Mouse (Mus musculus): ENCODE data around the gene Foxn1. TPM values are rescaled to one million over a fixed set of nuclear protein-coding genes. Genes with fewer than 3 reads are reported as not detected.
A peak's percentile ranks its signal among the peaks of the same experiment; 100 is the strongest.

Gene Foxn1
- polyA plus RNA-seq, 1 experiment from 2014 or later = 0.48 TPM

DNA sequence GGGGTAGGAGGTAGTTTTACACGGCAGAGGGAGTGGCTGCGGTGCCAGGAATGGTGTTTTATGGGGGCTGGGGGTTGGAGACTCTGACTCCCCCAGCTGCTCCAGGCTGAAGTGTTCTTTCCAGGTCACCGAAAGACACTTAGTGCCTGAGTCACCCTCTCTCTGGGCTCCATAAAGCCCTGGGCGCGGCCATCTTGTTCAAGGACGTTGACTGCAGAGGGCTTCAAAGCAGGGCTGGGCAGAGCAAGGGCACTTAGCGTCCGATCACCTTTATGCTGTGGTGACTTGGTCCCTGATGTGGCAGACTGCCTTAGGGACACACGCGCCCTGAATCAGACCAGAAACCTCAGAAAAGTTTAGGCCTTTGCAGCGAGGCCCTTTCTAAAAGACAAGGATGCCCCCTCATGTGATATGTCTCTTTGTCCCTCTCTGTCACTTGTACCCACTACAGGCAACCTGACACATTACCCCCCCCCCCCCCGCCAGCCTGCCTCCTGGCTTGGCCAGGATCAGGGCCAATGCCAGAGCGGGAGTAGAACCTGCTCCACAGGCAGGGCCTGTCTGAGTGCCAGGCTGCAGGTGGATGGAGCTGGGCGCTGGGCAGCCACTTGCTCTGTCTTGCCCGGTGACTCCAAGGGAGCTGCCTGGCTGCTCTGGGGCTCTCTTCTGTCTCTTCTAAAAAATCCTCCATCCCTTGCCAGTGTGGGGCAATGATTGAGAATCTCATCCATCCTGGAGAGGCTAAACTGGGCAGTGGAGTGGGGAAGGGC, 18.7 kb downstream of the Foxn1 start:
- Histone ChIP-seq H3K4me2 (replicated peaks) (no peak overlapping the region), H3K4me1 (peaks cover 19% of the 10 kb centered on the region), H3K9ac (no peak overlapping the region), H3K27me3 (no peaks in the 10 kb centered on the region), H3K27ac (no peak overlapping the region), H3K4me3 (no peak overlapping the region), H3K9me3 (no peaks in the 10 kb centered on the region), H3K36me3 (no peaks in the 10 kb centered on the region)
- 83% methylated on average over 15 of the region's 15 CpGs for WGBS
- ATAC-seq (ENCODE audit: low FRiP score, low read depth) = no peak

DNA sequence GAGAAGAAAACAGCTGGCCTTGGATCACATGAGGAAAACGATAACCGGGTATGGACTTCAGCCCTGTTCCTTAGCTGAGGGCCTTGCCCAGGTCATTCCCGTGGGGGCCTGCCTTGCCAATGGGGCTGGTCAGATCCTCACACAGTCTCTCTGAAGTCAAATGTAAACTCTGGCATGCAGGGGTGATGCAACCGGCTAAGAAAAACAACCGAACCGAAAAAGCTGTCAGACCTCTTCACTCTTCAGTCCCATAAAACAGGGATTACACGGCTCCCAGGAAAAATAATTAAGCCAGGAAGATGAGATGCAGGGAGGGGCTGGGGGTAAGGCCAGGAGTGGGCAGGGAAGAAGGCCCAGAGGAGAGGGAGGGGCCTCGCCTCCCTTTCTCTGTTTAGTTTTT, 22.3 kb downstream of the Foxn1 start:
- no peak for ATAC-seq (ENCODE audit: low FRiP score, low read depth)
- Histone ChIP-seq H3K27ac (no peak overlapping the region), H3K27me3 (no peaks in the 10 kb centered on the region), H3K36me3 (no peaks in the 10 kb centered on the region), H3K9me3 (no peaks in the 10 kb centered on the region), H3K4me2 (replicated peaks) (no peak overlapping the region), H3K4me3 (no peak overlapping the region), H3K4me1 (peaks cover 22% of the 10 kb centered on the region), H3K9ac (no peak overlapping the region)
- 23% methylated on average over 8 of the region's 8 CpGs for WGBS

- Histone ChIP-seq H3K9me3 (no peaks in the 10 kb centered on the region), H3K4me1 (peaks cover 22% of the 10 kb centered on the region), H3K4me3 (no peak overlapping the region), H3K9ac (no peak overlapping the region), H3K27ac (no peak overlapping the region), H3K4me2 (replicated peaks) (no peak overlapping the region), H3K36me3 (no peaks in the 10 kb centered on the region), H3K27me3 (no peaks in the 10 kb centered on the region)
- WGBS = 47% methylated on average over 13 of the region's 13 CpGs
- ATAC-seq (ENCODE audit: low FRiP score, low read depth) = no peak
These were observed 22.9 kb downstream of the Foxn1 start for GRCm38 (mm10) chr11:78363309-78364007.

- Histone ChIP-seq H3K4me1 (peaks cover 22% of the 10 kb centered on the region), H3K27me3 (no peaks in the 10 kb centered on the region), H3K36me3 (no peaks in the 10 kb centered on the region), H3K9me3 (no peaks in the 10 kb centered on the region), H3K4me2 (replicated peaks) (peak overlapping the region; percentile 59), H3K27ac (no peak overlapping the region), H3K4me3 (no peak overlapping the region), H3K9ac (no peak overlapping the region; the same call in 1 of the 2 replicates)
- 70% methylated on average over 2 of the region's 2 CpGs for WGBS
- no peak for ATAC-seq (ENCODE audit: low FRiP score, low read depth)
These were observed 25.6 kb downstream of the Foxn1 start for GRCm38 (mm10) chr11:78360789-78361131.

DNA sequence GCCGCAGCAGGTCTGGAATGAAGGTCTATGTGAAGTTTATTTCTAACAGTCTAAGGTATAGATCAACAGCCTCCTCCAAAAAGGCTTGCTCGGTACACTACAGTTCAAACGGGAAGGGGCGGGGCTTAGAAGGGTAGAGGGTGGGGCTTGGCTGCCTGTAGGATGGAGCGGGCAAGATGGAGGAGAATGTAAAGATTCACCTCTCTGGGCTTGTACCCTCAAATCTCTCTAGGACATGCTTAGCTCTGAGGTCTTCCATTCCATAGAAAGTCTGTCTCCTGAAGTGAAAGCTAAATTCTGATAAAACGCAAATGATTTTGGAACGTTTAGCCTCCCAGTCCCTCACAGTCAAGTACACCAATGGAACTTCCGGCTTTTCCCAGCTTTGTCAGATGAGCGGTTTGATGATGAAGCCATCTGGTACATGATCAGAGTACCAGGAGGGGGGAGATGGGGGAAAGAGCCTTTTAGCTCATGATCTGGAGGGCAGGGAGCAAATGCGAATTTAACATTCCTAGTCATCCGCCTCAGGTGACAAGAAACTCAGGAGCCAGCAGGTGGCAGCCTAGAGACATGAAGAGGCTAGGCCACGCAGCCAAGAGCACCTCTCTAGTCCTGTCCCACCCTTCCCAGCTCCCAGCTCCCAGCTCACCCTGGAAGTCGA, 26.1 kb downstream of the Foxn1 start:
- Histone ChIP-seq H3K4me2 (replicated peaks) (peak overlapping the region; percentile 59), H3K4me1 (peaks cover 22% of the 10 kb centered on the region), H3K36me3 (no peaks in the 10 kb centered on the region), H3K9me3 (no peaks in the 10 kb centered on the region), H3K9ac (no peak overlapping the region; the same call in 1 of the 2 replicates), H3K4me3 (peak overlapping the region; percentile 39), H3K27me3 (no peaks in the 10 kb centered on the region), H3K27ac (no peak overlapping the region)
- peak; percentile 80; the same call in 1 of the 2 replicates for ATAC-seq (ENCODE audit: low FRiP score, low read depth)
- 12% methylated on average over 13 of the region's 13 CpGs for WGBS

DNA sequence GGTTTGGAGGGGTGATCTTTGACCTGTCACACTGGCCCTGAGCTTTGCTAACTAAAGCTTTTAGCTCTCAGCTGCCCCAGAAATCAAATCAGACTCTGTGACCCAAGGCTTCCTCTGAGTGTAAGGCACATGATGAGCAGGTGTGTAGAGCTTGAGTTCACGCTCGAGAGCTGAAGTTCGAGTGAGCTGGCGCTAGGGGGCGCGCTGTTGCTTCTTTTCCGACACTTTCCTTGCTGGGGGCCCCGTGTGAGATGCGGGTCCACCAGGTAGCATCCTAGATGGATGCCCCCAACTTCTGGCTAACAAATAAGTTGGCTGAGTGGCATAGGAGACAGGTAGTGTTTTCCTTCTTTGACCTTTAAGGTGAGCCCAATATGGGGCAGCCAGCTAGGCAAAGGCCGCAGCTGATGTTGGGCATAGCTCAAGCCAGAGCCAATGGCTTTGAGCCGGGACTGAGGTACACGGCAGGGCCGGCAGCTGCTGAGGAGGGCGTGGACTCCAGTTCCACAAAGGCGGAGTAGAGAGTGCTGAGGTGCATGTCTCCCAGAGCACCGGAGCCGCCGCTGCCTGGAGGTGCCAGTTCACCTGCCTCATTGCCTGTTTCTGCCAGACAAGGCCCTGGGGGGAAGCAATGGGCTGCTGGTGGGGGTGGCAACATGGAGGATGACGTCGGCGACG, 27.9 kb downstream of the Foxn1 start:
- Histone ChIP-seq H3K4me2 (replicated peaks) (no peak overlapping the region), H3K36me3 (no peaks in the 10 kb centered on the region), H3K27me3 (no peaks in the 10 kb centered on the region), H3K4me3 (no peak overlapping the region), H3K9ac (no peak overlapping the region), H3K9me3 (no peaks in the 10 kb centered on the region), H3K4me1 (peaks cover 9% of the 10 kb centered on the region), H3K27ac (no peak overlapping the region)
- 0 out of 2 replicates have a peak, but pooled peaks have one; percentile 37 for ATAC-seq (ENCODE audit: low FRiP score, low read depth)
- WGBS = 16% methylated on average over 22 of the region's 22 CpGs

- WGBS = 34% methylated on average over 4 of the region's 4 CpGs
- ATAC-seq (ENCODE audit: low FRiP score, low read depth) = no peak
- H3K9ac ChIP-seq = no peak overlapping the region
- H3K9me3 ChIP-seq = no peaks in the 10 kb centered on the region
- no peak overlapping the region for H3K4me2 ChIP-seq (replicated peaks)
- H3K4me3 ChIP-seq = no peak overlapping the region
- no peaks in the 10 kb centered on the region for H3K36me3 ChIP-seq
- H3K4me1 ChIP-seq = 0 out of 2 replicates have a peak, but pooled peaks cover 3% of the 10 kb centered on the region
- no peak overlapping the region for H3K27ac ChIP-seq
- no peaks in the 10 kb centered on the region for H3K27me3 ChIP-seq
These were observed 30.7 kb downstream of the Foxn1 start for GRCm38 (mm10) chr11:78355471-78356238.

- no peaks in the 10 kb centered on the region for H3K27me3 ChIP-seq
- no peaks in the 10 kb centered on the region for H3K9me3 ChIP-seq
- 82% methylated on average over 6 of the region's 6 CpGs for WGBS
- ATAC-seq (ENCODE audit: low FRiP score, low read depth) = no peak
- no peaks in the 10 kb centered on the region for H3K36me3 ChIP-seq
- 0 out of 2 replicates have a peak, but pooled peaks cover 2% of the 10 kb centered on the region for H3K4me1 ChIP-seq
- H3K27ac ChIP-seq = no peak overlapping the region
- no peak overlapping the region for H3K9ac ChIP-seq
- H3K4me2 ChIP-seq (replicated peaks) = no peak overlapping the region
- H3K4me3 ChIP-seq = no peak overlapping the region
These were observed 31.5 kb downstream of the Foxn1 start for GRCm38 (mm10) chr11:78354905-78355304.

DNA sequence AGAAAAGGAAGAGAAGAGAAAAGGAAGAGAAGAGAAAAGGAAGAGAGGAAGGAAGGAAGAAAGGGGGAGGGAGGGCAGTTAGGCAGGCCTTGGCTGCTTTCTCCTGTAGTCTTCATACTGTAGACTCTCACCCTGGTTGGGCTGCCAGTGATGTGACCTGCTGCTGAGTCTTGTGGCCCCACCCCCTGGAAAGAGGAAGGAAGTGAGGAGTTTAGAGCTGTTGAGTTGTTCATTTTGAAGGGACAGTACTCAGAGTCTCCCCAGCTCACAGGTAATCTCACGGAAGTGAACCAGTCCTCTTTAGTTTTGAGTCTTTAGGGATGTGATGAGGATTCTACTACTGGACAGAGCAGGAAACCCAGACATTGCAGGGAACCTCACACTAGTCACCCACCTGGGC, 33.3 kb downstream of the Foxn1 start:
- ATAC-seq (ENCODE audit: low FRiP score, low read depth) = no peak
- 92% methylated on average over 1 of the region's 1 CpGs for WGBS
- no peak overlapping the region for H3K4me3 ChIP-seq
- 0 out of 2 replicates have a peak, but pooled peaks cover 8% of the 10 kb centered on the region for H3K4me1 ChIP-seq
- H3K9me3 ChIP-seq = no peaks in the 10 kb centered on the region
- no peak overlapping the region for H3K9ac ChIP-seq
- H3K36me3 ChIP-seq = peaks cover 17% of the 10 kb centered on the region
- H3K4me2 ChIP-seq (replicated peaks) = no peak overlapping the region
- no peak overlapping the region for H3K27ac ChIP-seq
- no peaks in the 10 kb centered on the region for H3K27me3 ChIP-seq

DNA sequence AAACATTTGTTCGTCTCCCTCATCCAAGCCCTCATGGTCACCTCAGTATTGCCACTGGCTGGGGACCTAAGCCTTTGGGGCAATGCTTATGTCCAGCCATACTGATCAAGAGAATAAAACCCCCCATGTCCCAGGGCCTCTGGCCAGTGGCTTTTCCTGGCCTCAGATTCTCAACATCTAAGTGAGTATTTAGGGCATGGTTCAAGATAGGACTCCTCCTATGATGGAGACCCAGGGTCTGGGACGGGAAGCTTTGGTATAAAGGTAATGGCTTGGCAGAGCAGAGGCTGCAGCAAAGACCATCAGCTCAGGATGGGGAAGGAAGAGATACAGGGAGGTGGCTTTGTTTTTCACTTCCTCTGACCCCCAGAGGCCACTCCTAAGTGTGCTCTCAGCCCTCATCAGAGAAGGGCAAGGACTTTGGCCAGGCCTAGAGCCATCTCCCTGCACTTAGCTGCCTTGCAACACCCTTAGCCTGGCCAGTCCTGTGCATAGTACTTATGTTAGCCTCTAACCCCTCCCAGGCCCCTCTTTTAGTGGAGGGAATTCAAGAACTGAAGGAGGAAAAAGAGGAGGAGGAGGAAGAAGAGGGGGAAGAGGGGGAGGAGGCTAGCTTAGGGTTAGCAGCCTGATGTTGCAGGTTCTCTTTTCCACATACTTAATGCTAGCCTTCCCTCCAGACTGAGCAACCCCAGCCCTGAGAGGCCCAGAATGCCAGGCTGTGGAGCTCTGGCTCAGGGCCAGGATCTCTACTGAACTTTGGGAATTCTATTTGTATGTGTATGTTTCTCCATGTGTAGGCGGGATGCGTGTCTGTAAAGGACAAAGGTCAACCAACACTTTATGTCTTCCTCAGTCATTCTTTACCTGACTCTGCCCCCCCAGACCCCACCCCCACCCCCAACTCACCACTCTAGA, 36.7 kb downstream of the Foxn1 start:
- 89% methylated on average over 4 of the region's 4 CpGs for WGBS
- Histone ChIP-seq H3K27ac (0 out of 2 replicates have a peak overlapping the region, but pooled peaks have one; percentile 22), H3K4me3 (no peak overlapping the region), H3K4me1 (peaks cover 33% of the 10 kb centered on the region), H3K9me3 (no peaks in the 10 kb centered on the region), H3K27me3 (no peaks in the 10 kb centered on the region), H3K4me2 (replicated peaks) (no peak overlapping the region), H3K36me3 (peaks cover 26% of the 10 kb centered on the region), H3K9ac (0 out of 2 replicates have a peak overlapping the region, but pooled peaks have one; percentile 25)
- ATAC-seq (ENCODE audit: low FRiP score, low read depth) = no peak

All from limb, embryonic 13.5 days (tissue).